Mouse (Mus musculus) layer of hippocampus, adult 18-20 months (tissue): ENCODE data around the gene Zfp324. TPM values are rescaled to one million over a fixed set of nuclear protein-coding genes. Genes with fewer than 3 reads are reported as not detected.

ENCODE experiments used
- DNase-seq, 2 experiments: peaks; one replicate each; pipeline ENCODE4 v3.0.0; 2022; ENCODE audit warnings: low spot score in 2 of 2
- total RNA-seq, 2 experiments: library from RNA; stranded (reverse); gene quantifications; 2 replicates each; pipeline ENCODE4 v1.2.3; 2021

Zfp324 gene
- total RNA-seq, 2 experiments from 2014 or later, result 10.1 to 12.7 TPM

DNA sequence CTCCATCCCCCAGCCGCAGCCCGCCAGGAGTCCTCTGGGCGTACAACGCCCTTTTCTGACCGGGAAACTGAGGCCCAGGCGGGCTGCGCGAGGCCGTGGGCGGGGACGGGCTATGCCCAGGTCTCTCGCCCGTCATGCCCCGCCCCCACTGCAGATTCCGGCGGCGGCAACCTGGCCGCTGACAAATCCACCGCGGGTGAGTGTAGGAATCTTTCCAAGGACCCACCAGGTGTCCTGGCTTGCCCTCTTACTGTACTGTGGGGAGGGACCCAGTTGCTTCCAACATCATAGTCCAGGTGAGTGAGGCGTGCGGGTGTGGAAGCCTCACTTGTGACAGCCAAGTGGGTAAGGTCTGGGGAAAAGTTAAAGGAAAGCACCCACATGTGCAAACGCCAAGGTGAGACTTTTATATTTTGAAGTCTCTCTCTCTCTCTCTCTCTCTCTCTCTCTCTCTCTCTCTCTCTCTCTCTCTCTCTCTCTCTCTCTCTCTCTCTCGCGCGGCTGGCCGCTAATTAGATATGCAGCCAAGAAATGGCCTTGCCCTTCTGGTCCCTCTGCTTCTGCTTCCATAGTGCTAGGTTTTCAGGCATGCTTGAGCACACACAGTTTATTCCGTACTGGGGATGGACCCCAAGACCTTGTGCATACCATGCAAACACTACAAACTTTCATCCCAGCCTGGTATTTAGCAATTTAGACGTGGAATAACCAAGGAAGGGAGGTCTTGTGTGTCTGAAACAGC, 637 bp downstream of the Zfp324 start:
- DNase-seq, result peak in 1 of 2 experiments; percentile 33

DNA sequence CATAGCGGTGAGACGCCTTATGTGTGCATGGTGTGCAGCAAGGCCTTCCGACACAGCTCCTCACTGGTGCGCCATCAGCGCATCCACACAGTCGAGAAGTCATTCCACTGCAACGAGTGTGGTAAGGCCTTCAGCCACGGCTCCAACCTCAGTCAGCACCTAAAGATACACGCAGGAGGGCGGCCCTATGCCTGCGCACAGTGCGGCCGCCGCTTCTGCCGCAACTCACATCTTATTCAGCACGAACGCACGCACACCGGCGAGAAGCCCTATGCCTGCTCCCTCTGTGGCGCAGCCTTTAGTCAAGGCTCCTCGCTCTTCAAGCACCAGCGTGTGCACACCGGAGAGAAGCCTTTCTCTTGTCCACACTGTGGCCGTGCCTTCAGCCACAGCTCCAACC, 5.3 kb downstream of the Zfp324 start:
- DNase-seq, result no peak

DNA sequence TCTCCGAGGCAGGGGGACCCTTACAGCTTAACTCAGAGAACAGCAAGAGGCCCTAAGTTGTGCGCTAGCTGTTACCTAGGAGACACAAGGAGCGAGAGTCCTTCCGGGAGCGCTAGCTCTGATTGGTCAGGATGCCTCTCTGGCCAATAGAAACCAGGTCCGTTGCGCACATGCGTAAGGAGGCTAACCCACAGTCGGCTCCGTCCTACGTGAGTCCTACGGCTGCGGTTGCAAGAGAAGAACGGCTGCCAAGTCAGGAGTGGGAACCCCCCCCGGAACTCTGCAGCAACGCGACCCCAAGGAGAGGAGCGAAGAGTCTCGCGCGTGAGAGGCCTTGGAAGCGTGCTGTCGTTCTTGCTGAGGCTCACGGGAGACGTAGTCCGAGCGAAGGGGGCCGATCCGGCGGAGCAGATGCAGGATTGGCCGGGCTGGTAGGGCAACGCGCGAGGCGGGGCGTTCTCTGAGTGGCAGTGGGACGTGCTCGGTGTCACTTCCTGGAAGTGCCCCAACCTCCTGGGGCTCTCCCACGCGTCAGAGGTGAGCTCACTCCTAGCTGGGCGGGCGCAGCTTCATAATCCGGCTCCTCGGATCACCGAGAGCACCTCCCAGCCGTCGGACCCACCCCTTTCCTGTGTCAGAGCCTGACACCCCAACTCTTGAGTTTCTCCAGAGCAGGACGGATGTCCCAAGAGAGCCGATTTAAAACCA, 12.2 kb downstream of the Zfp324 start, which contains the start of gene Zfp446:
Gene Zfp446, plus strand, starts transcription at position 167 of the 708 bp plus-strand sequence.
- peak; percentile 99 to 100 for DNase-seq

DNA sequence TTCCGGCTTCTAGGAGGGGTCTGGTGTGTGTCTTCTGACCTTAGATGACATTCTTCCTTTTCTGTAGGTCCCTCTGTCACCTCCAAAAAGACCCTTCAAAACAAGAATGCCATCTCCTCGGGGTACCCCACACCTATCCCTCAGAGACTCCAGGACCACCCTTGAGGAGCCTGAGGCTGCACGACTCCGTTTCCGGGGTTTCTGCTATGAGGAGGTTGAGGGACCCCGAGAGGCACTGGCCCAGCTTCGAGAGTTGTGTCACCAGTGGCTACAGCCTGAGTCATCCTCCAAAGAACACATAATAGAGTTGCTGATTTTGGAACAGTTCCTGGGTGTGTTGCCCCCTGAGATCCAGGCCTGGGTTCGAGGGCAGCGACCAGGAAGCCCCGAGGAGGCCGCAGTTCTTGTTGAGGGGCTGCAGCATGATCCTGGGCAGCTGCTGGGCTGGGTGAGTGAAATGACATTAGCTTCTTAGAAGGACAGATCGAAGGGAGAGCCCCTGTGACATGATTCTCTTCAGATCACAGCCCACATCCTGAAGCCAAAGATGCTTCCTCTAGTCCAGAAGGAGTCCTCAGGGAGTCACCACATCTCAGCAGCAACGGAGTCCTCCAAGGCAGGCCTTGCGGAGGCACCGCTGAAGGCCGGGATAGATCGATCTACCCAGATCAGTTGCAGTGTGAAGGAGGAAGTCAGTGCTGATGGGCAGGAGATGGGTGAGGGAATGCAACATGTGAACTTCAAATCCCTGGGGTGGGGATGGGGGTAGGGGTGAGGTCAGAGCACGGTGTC, 13.5 kb downstream of the Zfp324 start:
- DNase-seq, result no peak

DNA sequence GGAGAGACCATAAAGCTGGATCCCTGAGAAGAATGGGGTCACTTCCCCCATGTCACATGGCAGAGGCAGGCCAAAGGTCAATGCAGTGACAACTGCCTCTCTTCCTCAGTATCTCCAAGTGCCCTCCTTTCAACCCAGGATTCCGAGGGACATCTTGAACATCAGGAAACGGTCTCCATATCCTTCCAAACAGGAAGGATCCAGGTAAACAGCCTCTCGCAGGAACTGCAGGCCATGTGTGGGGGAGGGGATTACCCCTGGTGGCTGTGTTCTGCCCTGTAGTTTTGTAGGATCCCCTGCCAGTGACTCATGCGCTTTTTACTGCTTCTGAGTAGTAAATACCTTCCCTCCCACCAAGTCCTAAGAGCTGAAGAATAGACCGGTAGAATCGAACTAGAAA, 14.1 kb downstream of the Zfp324 start:
- no peak for DNase-seq

DNA sequence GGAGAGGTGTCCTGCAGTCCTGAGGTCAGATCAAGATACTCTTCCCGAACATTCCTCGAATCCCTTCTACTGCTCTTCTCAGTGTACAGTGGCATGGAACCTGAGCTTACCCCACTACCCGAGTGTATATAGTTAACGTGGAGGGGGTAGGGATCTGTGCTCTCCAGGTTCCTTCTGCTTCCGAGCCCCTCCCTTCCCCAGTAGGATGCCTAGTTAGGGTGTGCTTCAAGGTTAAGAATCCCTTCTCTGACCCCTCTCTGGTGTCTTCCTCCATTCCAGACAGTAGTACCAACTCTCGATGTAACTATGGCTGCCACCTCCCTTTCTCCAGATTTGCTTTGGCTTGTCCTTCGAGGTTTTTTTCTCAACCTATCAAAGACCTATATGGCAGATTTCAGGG, 14.7 kb downstream of the Zfp324 start:
- DNase-seq, result no peak

DNA sequence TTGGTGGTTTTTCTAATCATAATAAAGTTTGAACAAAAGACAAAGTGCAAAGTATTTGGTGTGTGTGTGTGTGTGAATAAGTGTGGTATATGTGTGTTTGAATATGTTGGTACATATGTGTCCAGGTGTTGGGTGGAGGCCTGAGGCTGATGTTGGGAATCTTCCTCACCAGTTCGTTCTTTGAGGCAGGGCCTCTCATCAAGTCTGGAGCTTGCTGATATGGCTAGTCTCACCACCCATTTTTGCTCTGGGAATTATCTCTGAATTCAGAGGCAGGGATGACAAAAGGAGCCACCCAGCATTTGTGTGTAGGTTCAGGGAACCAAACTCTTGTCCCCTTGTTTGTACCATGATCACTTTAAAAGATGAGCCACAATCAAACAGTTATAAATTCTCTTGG, 20.1 kb downstream of the Zfp324 start:
- DNase-seq, result no peak

DNA sequence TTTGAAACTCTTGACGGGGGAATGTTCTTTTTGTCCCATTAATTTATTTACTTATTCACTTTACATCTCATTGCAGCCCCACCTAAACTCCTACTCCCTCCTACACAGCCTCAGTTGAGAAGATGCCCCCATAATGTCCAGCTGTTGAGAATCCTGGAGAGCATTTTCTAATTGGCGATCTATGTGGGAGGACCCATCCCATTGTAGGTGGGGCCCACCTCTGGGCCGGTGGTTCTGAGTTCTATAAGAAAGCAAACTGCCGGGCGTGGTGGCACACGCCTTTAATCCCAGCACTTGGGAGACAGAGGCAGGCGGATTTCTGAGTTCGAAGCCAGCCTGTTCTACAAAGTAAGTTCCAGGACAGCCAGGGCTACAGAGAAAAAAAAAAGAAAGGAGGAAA, 21.3 kb downstream of the Zfp324 start:
- no peak for DNase-seq

DNA sequence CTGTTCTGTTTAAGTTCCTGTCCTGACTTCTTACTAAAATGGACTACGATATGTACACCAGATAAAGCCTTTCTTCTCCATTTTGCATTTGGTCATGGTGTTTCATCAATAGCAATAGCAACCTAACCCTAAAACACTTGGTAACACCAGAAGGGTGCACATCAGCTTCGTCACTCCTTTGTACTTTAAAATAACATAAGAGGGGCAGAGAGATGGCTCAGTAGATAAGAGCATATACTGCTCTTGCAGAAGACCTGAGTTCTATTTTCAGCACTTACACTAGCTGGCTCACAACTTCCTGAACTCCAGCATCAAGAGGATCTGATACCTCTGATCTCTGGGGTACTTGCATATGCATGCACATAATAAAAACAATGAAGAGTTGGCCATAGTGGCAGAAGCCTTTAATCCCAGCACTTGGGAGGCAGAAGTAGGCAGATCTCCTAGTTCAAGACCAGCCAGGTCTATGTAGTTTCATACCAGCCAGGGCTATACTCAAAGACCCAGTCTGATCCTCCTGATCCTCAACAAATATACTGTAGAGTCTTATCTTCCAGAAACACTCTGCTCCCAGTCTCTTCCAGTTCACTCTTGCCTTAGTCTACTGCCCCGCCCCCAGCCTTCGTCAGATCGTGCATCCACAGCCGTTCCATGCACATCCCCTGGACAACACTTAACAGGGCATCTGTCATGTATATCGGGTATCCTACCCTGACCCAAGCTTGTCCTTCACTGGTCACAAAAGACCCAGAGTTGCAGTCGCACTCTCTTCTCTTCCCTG, 22.0 kb downstream of the Zfp324 start:
- no peak for DNase-seq

DNA sequence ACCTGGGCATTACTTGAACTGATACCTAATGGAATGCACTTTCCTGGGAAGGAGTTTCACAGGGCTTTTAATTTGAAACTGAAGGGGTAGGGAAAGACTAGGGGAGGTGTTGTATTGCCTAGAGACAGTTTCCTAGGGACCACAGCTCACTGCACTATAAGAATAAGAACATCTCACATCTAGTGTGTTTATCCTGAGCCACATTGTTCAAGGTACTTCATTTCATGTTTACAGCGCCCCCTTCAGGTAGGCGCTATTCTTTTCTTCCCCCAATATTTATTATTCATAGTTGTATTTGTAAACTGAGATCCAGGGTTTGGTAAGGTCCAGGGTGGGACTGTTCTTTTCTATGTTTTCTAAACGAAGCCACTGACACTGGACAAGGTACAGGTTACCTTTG, 26.6 kb downstream of the Zfp324 start:
- DNase-seq, result no peak

DNA sequence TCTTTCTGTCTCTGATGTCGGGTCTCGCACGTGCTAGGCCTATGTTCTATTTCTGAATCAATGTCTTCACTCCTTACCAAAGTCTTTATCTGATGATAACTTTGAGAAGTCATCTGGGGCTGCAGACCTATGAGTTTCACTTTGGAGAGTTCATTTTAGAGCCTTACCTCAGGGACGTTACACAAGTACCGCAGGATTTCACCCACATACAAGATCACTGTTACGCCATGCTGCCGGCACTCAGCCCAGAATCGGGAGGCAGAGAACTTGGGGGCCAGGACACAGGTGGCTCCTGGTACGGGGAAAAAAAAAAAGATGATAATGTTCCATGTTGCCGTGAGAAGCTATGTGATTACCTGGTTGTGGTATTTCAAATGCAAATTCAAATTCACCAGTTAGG, 27.5 kb downstream of the Zfp324 start:
- no peak for DNase-seq

DNA sequence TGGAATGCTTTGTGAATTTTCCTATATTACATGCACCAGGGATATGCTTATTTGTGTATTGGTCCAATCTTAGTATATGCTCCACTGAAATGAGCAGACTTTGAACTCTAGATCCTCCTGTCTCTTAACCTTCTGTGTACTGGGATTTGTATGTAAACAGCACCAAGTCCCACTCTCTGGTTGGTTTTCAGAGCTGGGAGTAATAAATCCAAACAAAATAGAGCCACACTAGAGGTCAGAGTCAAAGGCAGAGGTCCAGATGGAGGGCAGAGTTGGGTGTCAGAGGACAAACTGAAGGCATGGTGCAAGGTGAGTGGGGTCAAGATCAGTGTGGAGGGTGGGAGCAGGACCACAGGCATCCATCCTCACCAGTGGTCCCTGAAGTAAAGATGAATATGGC, 30.2 kb downstream of the Zfp324 start:
- DNase-seq, result no peak

DNA sequence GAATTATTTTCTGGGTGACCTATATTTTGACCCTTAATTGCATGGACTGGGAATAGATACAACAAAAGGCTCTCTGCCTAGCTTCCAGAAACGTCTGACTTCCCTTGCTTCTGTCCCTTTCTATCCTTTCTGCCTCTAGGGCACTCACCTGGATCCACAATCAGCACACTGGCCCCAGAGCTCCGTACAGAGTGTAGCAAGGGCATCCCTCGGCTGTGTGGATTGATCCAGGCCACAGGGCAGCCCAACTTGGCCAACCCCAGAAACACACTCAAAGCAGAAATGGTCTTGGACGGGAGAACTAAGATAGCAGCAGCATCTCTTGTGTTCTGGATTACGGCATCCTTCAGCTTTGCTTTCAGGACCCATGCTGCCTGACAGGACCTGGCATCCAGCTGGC, 31.6 kb downstream of the Zfp324 start:
- no peak for DNase-seq

DNA sequence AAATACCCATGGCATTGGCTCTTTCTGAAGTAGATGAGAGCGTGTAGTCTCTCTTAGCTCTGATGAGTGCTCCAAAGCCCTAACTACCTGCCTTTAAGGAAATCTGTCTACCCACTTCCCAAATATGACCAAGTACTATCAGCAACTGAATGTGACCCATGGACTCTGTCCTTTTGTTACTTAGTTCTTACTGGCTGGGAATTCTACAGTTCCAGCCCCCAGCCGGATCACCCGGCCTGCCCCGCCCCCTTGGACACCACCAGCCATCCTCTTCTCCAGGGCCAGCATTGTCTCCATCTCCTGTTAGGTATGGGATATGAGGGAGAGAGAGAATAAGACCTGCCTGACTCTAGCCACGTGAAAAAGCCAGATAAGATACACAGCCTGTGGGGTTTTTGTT, 32.4 kb downstream of the Zfp324 start, which contains the start of gene Slc27a5:
Gene Slc27a5, minus strand, starts transcription at position 140 of the 400 bp plus-strand sequence.
- DNase-seq, result no peak

DNA sequence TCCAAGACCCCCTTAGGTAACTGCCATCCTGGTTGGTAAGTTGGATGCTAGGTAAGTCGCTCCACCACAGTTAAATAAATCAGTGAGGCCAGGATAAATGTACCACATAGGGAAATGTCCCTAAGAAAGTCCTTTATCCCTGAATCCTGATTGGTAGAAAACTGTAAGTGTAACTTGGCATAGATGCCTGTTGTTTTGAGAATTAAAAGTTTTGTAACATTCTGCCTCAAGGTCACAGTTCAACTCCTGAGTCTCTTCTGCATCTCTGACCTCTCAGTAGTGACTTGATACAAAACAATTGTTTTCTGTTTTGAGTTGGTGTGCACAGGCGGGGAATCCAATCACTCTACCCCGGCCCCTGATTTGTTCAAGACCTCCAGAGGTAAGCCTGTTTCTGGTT, 33.2 kb downstream of the Zfp324 start, which contains the start of gene Trim28:
Gene Trim28, plus strand, starts transcription at position 264 of the 400 bp plus-strand sequence.
- DNase-seq, result no peak

DNA sequence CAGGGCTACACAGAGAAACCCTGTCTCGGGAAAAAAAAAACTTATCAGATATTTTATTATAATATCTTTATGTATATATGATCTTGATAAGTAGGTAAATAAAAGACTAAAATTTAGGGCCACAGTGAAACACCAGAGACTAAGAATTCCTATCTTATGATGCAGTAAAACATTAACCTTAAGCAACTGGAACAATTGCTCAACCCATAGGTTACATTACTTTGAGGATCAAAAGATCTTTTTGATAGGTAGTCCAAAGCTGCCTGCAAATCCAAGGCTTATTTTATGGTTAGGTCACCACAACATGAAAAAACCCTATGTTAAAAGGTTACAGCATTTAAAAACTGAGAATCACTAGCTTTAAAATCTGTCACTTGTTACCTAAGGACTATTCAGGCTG, 35.9 kb downstream of the Zfp324 start:
- no peak for DNase-seq

DNA sequence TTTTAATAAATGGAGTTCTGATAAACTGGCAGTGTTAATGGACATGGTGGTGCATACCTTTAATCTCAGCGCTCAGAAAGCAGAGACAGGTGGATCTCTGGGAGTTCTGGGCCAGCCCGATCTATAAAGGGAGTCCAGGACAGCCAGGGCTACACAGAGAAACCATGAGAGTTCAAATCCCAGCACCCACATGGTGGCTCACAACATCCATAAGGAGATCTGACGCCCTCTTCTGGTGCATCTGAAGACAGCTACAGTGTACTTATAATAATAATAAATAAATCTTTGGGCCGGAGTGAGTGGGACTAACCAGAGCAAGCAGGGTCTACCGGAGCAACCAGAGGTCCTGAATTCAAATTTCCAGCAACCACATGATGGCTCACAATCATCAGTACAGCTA, 37.7 kb downstream of the Zfp324 start:
- no peak for DNase-seq

DNA sequence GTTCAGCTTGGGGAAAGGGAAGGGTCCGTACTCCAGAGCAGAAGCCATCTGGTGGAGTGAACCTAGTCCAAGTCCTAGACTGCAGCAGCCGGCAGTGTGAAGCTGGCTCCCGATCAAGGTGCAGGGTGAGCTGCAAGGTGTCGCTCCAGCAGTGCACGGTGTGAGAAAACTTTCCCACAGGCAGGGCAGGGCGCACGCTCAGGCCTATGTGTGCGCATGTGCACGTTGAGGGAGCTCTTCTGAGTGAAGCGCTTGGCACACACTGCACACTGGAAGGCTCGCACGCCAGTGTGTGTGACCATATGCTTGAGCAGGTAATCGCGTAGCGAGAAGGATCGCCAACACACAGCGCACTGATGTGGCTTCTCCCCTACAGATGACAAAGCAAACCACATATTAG, 40.4 kb downstream of the Zfp324 start:
- no peak for DNase-seq

DNA sequence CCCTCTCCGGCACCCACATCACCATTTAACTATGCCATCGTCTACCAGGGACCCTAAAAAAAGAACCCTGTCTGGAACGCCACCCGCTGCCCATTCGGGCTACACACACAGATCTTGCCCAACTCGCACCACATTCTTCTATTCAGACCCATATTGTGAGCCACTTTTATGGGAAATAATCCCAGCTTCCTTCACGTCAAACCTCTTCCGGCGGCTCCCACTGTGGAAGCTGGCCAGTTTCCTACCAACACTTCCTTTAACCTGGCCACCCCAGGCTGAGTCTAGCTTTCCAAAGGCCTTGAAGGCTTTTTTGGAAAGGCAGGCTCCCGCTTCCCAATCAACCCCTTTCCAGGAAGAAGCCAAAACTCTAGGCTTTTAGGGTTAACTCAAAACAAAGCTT, 40.9 kb downstream of the Zfp324 start:
- DNase-seq, result no peak

DNA sequence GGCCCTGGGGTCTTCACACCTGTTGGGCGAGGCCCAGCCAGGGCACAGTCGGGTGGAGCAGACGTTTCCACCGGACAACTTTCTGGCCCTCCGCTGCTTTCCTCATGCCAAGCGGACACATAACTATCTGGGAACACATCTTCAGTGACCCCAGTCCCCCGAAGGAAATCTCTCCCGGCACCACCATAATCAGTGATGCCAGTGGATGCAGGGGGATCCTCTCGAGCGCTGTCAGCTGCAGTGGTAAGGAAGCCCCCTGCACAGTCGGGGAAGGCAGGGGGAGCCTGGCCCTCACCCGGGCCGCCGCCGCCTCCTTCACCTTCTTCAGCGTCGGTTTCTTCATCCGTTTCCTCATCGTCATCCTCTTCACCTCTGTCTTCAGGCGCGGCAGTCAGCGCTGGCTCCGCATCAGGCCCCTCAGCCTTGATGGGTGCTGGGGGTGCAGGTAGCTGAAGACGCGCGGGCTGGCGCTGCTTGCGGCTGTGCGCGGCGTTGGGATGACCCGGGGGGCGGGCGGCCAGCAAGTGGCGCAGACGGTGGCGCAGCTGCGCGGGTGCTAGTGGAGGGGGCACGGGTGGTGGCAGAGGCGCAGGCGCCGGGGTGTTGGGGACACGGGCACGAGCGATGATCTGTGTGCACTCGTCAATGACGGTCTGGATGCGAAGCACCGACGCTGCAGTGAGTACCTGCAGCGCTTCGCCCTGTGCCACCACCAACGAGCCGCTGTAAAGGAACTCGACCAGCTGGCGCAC, 41.9 kb downstream of the Zfp324 start:
- DNase-seq, result no peak
